Mouse (Mus musculus): ENCODE data around the gene B3gnt4.

Gene B3gnt4

DNA sequence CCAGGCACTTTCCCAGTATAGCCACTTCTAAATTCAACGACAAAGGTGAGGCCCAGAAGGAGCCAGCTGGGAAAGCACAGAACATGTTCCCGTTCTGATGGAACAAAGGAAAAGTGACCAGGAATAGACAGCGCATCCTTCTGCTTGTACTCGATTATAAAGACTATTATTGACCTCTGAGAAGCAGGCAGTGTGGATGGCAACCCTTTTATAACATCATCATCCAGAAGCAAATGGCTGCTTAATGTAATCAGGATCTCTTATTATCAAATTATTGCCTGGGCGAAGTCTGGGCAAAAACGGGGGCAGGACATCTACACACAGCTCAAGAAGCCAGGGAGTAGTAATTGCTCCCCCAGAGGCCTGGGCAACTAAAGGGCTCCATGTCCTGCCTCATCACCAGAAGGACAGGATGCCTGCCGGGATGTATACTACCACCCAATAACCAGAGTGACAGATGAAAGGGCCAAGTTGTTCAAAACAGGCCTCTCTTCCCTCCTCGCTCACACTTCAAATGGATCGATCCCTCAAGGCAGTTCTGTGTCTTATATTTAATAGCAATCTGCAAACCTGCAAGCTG, 15.7 kb downstream of the B3gnt4 start:
- no peak for DNase-seq (ENCODE audit: low spot score)

GRCm38 (mm10) chr5:123528641-123529040, 18.4 kb downstream of the B3gnt4 start:
- DNase-seq (ENCODE audit: low spot score), result no peak

- DNase-seq (ENCODE audit: low spot score), result no peak
Observed at GRCm38 (mm10) chr5:123530056-123530455, 19.8 kb downstream of the B3gnt4 start.

DNA sequence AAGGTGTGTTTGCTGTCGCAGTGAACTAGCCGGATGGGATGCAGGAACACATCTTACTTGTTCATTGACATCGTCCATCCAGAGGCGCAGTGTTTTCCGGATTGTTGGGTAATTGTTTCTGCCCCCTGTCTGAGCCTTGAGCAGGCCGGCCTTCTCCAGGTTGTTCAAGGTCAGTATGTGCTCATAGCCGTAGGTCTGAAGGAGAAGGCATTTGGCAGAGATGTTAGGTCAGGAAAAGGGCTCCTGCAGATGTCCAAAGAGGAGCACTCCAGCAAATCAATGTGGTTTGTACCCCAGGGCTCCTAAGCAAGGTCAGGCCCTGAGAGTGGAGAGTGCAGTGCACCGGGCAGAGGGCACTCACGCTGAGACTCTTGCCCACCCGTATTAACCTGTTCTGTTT, 23.5 kb downstream of the B3gnt4 start:
- DNase-seq (ENCODE audit: low spot score), result no peak

GRCm38 (mm10) chr5:123555693-123556092, 45.4 kb downstream of the B3gnt4 start:
- DNase-seq (ENCODE audit: low spot score), result no peak

DNA sequence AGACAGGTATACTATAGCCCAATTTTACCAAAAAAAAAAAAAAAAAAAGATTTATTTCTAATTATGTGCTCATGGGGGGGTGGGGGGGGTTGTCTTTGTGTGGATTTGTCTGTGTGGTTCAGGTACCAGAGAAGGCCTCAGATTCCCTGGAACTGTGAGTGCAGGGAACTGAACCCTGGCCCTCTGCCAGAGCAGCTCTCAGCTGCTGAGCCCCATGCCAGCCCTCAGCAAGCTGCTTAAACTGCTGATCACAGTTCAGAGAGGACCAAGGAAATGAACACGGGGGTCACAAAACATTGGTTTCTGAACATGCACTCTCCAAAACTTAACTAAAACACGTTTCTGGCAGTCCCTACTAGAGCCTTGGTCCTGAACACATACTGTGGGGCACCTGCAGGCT, 46.2 kb downstream of the B3gnt4 start:
- no peak for DNase-seq (ENCODE audit: low spot score)

GRCm38 (mm10) chr5:123559588-123559987, 49.3 kb downstream of the B3gnt4 start:
- no peak for DNase-seq (ENCODE audit: low spot score)

DNA sequence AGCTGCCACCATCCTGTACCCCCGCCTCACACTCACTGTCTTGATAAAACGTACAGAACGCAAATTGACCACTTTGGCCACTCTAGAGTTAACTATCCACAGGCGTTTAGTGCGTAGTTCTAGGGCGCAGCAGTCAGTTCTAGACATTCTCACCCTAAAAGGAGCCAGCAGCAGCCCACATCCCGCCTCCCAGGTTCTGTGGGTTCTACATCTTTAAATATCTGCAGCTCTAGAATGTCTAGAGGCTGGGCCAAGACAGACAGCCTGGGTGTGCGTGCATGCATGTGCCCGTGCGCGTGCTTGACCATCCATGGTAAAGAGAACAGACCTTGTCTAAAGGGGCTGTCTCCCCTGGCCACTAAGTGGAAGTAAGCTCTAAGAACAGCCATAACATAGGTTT, 50.9 kb downstream of the B3gnt4 start:
- no peak for DNase-seq (ENCODE audit: low spot score)
